In the genomic region with DNA sequence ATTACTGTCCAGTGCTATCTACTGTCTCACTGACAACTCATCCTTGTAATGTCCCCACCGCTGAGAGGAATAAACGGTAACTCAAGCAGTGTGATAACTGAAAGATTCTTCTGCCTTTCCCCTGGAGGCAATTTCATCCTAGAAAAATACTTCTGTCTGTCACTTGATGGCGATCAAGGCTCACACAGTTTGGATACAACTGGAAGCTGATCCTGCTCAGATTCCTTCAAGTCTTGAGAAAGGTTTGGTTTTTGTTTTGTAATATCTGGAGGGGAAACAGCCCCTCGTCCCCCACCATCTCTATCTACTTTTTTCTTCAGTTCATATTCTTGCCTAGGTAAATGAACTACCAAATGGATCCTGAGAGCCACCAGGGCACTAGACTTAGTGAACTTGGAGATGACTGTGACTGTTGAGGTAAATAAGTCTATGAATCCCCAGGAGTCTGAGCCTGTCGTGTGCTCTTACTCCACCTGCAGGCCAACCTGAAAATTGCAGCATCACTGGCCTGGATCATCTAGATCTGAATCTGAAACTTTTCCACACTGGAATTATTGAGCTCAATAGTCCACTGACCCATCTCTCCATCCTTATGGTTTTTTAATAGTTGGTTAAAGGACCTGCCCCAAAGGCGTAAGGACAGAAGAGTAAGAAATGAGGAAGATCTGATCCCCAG, we compare ENCODE assay signal across 8 mouse cellular contexts. TPM values are rescaled to one million over a fixed set of nuclear protein-coding genes. Genes with fewer than 3 reads are reported as not detected.
DNase-seq lines count a peak whose midpoint lies in the region; ATAC-seq and TF ChIP-seq lines count a peak whose summit lies in the region.

No protein-coding gene starts in this region.

- peak; percentile 43 to 56 for DNase-seq in cerebellum, postnatal 14 days
- no peak for DNase-seq in cerebellum, adult 9-11 months
- DNase-seq in midbrain, embryonic 14.5 days, result peak; percentile 66
- peak; percentile 68 for DNase-seq in hindbrain, postnatal 0 days (ENCODE audit: low spot score)
- DNase-seq in lung, postnatal 14 days, result peak; percentile 31
- DNase-seq in urinary bladder, postnatal 10 days (ENCODE audit: low spot score), result no peak

- no peak overlapping the region for H3K9ac ChIP-seq in midbrain, embryonic 14.5 days (replicated peaks; ENCODE audit: low read length)
- H3K9ac ChIP-seq in midbrain, embryonic 15.5 days, result no peak overlapping the region
- H3K9ac ChIP-seq in hindbrain, postnatal 0 days (replicated peaks; ENCODE audit: low read length), result no peak overlapping the region

- H3K4me1 ChIP-seq in midbrain, embryonic 14.5 days (ENCODE audit: control insufficient read depth, insufficient read depth, low read length), result no peaks in the 10 kb centered on the region
- no peaks in the 10 kb centered on the region for H3K4me1 ChIP-seq in midbrain, embryonic 15.5 days
- no peaks in the 10 kb centered on the region for H3K4me1 ChIP-seq in bone marrow, adult 2 months (ENCODE audit: control insufficient read depth, insufficient read depth, low read length)
- no peaks in the 10 kb centered on the region for H3K4me1 ChIP-seq in hindbrain, postnatal 0 days (ENCODE audit: insufficient read depth, low read length)

- 58% methylated on average over 6 of the region's 6 CpGs for WGBS in midbrain, embryonic 14.5 days
- 51% methylated on average over 6 of the region's 6 CpGs for WGBS in midbrain, embryonic 15.5 days
- WGBS in bone marrow, adult 2 months, result 54% methylated on average over 6 of the region's 6 CpGs
- 47% methylated on average over 6 of the region's 6 CpGs for WGBS in hindbrain, postnatal 0 days

- no peak overlapping the region for H3K27ac ChIP-seq in midbrain, embryonic 14.5 days (replicated peaks; ENCODE audit: low read depth, low read length)
- no peak overlapping the region for H3K27ac ChIP-seq in midbrain, embryonic 15.5 days
- H3K27ac ChIP-seq in bone marrow, adult 2 months (ENCODE audit: control insufficient read depth, insufficient read depth, low read depth, low read length, poor library complexity), result no peak overlapping the region
- no peak overlapping the region for H3K27ac ChIP-seq in hindbrain, postnatal 0 days

- H3K9me3 ChIP-seq in midbrain, embryonic 14.5 days (ENCODE audit: control insufficient read depth, low read length), result no peaks in the 10 kb centered on the region
- no peaks in the 10 kb centered on the region for H3K9me3 ChIP-seq in midbrain, embryonic 15.5 days
- no peaks in the 10 kb centered on the region for H3K9me3 ChIP-seq in hindbrain, postnatal 0 days (ENCODE audit: low read length)

- TF ChIP-seq CTCF in bone marrow, adult 2 months (IDR thresholded peaks at IDR 0.05; ENCODE audit: control insufficient read depth, insufficient read depth, low read length), result peak; percentile 51
- peak; percentile 58 for TF ChIP-seq CTCF in hindbrain, postnatal 0 days (IDR thresholded peaks at IDR 0.05; ENCODE audit: low read depth)

- H3K36me3 ChIP-seq in midbrain, embryonic 14.5 days (ENCODE audit: control insufficient read depth, insufficient read depth, low read length), result no peaks in the 10 kb centered on the region
- no peaks in the 10 kb centered on the region for H3K36me3 ChIP-seq in midbrain, embryonic 15.5 days (replicated peaks)
- no peaks in the 10 kb centered on the region for H3K36me3 ChIP-seq in hindbrain, postnatal 0 days (ENCODE audit: insufficient read depth, low read length)

- H3K4me2 ChIP-seq in midbrain, embryonic 14.5 days (ENCODE audit: low read length), result no peak overlapping the region
- H3K4me2 ChIP-seq in midbrain, embryonic 15.5 days, result no peak overlapping the region
- no peak overlapping the region for H3K4me2 ChIP-seq in hindbrain, postnatal 0 days (ENCODE audit: low read depth, low read length)

- H3K4me3 ChIP-seq in midbrain, embryonic 14.5 days (replicated peaks; ENCODE audit: low read depth, low read length), result no peak overlapping the region
- no peak overlapping the region for H3K4me3 ChIP-seq in midbrain, embryonic 15.5 days
- no peak overlapping the region for H3K4me3 ChIP-seq in bone marrow, adult 2 months (replicated peaks; ENCODE audit: control insufficient read depth, low read depth, low read length)
- H3K4me3 ChIP-seq in hindbrain, postnatal 0 days (ENCODE audit: low read length), result no peak overlapping the region

- no peak for ATAC-seq in midbrain, embryonic 14.5 days (ENCODE audit: low FRiP score, low TSS enrichment)
- ATAC-seq in midbrain, embryonic 15.5 days (replicated peaks), result no peak
- ATAC-seq in hindbrain, postnatal 0 days, result no peak

- H3K27me3 ChIP-seq in midbrain, embryonic 14.5 days (ENCODE audit: control insufficient read depth, insufficient read depth, low read length), result no peaks in the 10 kb centered on the region
- H3K27me3 ChIP-seq in midbrain, embryonic 15.5 days (replicated peaks), result no peaks in the 10 kb centered on the region
- no peaks in the 10 kb centered on the region for H3K27me3 ChIP-seq in hindbrain, postnatal 0 days (ENCODE audit: insufficient read depth, low read length)

- no peak for TF ChIP-seq POLR2A in bone marrow, adult 2 months (IDR thresholded peaks at IDR 0.05; ENCODE audit: borderline replicate concordance, control insufficient read depth, low read depth, low read length)

RNA-seq across cellular contexts. Expression of a gene that starts 30.4 kb away (rescaled TPM):
- 0.32 and 0.36 TPM in 2 replicates for polyA plus RNA-seq in midbrain, embryonic 14.5 days (2014; fragmentation: Nextera tagmentation; extraction: Ambion mirVana)
- 0.36 and 0.72 TPM in 2 replicates for polyA plus RNA-seq in midbrain, embryonic 15.5 days (2015; fragmentation: Nextera tagmentation; extraction: Ambion mirVana)
- not detected in 2 replicates for polyA plus RNA-seq in bone marrow, adult 2 months (2011; ENCODE audit: insufficient read depth, insufficient read length, low replicate concordance, missing spikeins)
- 7.3 and 9.7 TPM in 2 replicates for total RNA-seq in hindbrain, postnatal 0 days (2014; rRNA removed)
- polyA plus RNA-seq in hindbrain, postnatal 0 days (2015; fragmentation: Nextera tagmentation; extraction: Ambion mirVana), result 0.18 and 0.44 TPM in 2 replicates

Comparison
In these comparisons a context has a peak if more than half of its experiments do, and no peak if none do; other contexts are left out.
1. DNase-seq: peak in cerebellum, postnatal 14 days (2 of 2), midbrain, embryonic 14.5 days (single experiment), hindbrain, postnatal 0 days (single experiment) and lung, postnatal 14 days (single experiment); none in cerebellum, adult 9-11 months (single experiment) and urinary bladder, postnatal 10 days (single experiment).